Mouse (Mus musculus) liver, postnatal 0 days (tissue): ENCODE data around the gene Ncbp1.

Experiments
- CTCF ChIP-seq: sonication (generic); IDR thresholded peaks from 2 replicates; pipeline ENCODE4 v1.5.1; 2016; ENCODE audit warnings: antibody characterized with exemption, low read depth
- EP300 ChIP-seq: IDR thresholded peaks from 2 replicates; pipeline ENCODE4 v1.6.1; 2016; ENCODE audit warnings: antibody characterized with exemption, low read depth, mild to moderate bottlenecking

GRCm38 (mm10) chr4:46095826-46096159 is 42.6 kb upstream of the Ncbp1 start:
- TF ChIP-seq CTCF, result no peak
- no peak for TF ChIP-seq EP300
